Mouse (Mus musculus) adrenal gland, postnatal 10 days (tissue): ENCODE measurements around the gene Nfkbia. TPM values are rescaled to one million over a fixed set of nuclear protein-coding genes. Genes with fewer than 3 reads are reported as not detected.

Experiments used
- DNase-seq: peaks from one replicate; pipeline ENCODE4 v3.0.0; 2021; ENCODE audit warnings: mixed read lengths
- total RNA-seq, 2 experiments: library from RNA; stranded (reverse); gene quantifications; 2 replicates each; pipeline ENCODE4 v1.2.3; 2021

The Nfkbia gene
- total RNA-seq, 2 experiments from 2014 or later, result 83.4 to 91.1 TPM

GRCm38 (mm10) chr12:55490722-55491449 is 1.6 kb downstream of the Nfkbia start:
- DNase-seq, result peak; percentile 53

GRCm38 (mm10) chr12:55489986-55490721 is 2.3 kb downstream of the Nfkbia start:
- no peak for DNase-seq

DNA sequence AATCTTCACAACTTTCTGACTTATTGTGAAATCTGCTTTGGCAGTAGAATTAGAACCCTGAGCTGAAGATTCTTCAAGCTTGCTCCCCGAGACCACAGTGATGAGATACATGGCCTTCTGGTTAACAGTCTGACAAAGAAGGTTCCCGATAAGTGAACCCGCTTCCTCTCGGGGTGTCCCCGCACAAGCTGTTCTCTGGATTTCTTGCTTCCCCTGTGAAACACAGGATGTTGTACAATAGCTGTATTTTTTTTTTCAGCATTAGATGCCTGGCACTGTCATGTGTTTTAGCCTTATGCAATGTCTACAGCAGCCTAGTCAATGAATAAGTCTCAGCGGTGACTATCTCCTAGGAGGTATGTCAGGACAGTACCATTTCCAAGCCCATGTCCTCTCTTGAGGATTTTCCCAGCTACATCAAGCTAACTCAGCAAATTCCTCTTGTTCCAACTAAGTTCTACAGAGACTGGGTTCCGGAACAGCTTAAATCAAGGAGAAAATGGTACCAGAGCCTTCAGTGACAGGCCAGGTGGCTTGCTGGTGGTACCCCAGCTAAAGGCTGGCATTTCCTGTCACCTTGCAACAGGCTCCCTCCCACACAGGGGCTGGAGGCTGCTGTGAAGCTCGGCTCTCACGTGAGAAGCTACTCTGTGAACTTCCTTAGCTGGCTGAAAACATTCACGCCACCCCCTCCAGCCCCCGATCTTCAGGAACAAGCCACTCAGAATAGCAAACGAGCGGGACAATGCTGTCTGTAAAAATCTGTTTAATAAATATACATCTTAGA is 3.6 kb downstream of the Nfkbia start:
- DNase-seq, result peak; percentile 39

DNA sequence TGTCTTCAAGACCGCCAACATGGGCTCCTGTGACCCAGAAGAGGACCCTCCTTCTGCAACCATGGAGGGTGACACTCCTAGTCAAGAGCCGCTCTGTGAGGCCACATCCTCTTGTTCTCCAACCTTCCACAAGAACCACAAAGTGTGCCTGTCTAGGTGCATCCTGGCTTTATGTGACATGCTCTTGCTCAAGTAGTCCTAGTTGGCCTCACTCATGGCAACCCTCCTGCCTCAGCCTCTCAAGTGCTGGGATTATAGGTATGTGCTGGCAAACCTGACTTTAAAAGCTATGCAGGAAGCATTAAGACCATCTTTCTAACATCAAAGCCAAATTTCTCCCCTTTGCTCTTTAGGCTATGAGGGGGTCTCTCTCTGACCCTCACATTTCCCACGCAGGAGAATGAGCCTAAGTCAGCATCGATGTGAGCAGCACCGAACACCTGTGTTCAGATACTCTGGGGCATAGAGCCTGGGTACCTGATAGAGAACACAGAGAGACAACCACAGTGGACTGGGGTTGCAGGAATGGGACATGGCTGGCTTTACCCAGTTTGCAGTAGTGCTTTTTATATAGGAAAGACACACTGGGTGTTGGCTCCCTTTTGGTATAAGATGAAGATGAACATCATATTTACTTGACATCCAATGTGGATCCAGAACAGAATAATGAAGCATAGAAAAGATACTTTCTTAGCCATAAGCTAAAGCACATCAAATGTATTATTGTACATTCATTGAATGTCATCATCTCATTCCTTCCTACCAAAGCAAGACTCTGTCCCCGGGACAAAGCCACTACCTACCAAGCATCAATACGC is 4.4 kb downstream of the Nfkbia start:
- DNase-seq, result no peak

DNA sequence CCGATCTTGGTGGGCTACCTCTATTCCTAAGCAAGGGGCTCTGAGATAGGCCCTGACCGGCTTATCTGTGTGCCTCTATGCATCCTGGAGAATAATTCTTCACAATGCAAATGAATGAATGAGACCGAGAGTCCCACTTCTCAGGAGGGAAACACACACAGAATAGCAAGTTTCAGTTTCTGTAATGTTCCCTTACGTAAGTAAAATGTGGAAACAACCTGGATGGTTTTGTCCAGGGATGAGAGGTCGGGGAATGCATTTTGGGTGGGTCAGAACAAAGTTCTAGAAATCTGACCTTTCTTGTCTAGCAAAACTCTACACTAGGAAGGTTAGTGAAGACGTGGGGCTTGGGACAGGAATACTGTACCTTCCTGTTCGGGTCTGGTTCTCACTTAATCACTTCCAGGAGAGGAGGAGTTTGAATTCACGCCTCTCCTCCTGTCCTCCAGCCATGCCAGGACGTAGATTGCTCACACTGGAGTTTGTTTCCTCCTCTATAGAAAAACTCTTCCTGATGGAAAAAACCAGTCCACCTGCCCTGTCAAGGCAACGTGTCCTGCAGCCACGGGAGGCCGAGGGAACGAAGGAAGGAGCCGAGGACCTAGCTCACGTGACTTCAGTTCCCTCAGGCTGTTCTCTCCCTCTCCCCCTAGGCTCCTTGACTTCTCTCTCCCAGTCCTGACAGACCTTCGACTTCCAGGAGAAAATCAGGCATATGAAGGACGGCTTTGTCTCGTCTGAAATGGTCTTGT is 5.3 kb downstream of the Nfkbia start:
- no peak for DNase-seq

GRCm38 (mm10) chr12:55484800-55485199 is 7.6 kb downstream of the Nfkbia start:
- no peak for DNase-seq

DNA sequence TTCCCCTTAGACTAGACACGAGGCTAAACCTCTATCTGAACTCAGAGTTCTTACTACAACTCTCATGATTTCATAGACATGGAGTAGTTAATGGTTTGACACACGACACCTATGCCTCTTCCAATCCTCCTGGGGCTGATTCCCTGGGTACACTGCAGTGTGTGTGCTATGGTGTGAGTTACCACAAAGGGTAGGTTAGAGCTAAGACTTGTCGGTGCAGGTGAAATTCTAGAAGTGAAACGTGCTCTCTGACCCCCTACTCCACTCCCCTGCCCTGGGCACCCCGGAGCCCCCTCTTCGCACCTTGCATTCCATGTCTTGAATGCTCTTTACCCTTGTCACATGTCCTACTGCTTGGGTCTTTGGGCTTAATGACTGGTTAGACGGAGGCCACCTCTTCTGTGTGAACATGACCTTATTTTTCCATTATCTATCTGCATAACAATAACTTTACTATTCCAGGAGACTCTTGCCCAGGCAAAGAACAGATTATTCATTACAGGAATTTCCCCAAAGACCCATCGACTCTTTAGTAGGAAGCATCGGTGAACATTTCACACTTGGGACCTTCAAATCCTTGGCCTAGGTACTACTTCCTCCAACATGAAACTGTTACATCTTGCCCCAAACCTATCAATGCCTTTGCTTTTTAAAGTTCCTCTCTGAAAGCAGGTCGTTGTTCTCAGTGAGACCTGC is 8.2 kb downstream of the Nfkbia start:
- no peak for DNase-seq

DNA sequence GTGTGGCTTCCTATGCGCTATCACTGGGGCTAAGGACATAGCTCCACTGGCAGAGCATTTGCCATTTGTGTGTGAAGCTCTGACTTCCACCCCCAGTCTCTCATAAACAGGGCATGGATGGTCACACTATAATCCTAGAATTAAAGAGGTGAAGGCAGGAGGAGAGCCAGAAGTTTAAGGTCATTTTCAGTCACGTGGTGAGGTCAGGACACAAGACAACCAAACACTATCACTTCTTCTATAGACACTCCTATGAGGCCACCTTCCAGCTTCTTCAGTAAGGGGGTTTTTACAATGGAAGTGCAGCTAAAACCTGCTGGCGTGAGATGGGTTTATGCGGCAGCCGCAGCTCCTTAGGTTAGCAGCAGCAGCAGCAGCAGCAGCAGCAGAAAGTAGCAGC is 8.9 kb downstream of the Nfkbia start:
- DNase-seq, result no peak

- no peak for DNase-seq
These were observed 9.7 kb downstream of the Nfkbia start for GRCm38 (mm10) chr12:55482732-55483131.

GRCm38 (mm10) chr12:55481739-55482138 is 10.7 kb downstream of the Nfkbia start:
- DNase-seq, result peak; percentile 56

DNA sequence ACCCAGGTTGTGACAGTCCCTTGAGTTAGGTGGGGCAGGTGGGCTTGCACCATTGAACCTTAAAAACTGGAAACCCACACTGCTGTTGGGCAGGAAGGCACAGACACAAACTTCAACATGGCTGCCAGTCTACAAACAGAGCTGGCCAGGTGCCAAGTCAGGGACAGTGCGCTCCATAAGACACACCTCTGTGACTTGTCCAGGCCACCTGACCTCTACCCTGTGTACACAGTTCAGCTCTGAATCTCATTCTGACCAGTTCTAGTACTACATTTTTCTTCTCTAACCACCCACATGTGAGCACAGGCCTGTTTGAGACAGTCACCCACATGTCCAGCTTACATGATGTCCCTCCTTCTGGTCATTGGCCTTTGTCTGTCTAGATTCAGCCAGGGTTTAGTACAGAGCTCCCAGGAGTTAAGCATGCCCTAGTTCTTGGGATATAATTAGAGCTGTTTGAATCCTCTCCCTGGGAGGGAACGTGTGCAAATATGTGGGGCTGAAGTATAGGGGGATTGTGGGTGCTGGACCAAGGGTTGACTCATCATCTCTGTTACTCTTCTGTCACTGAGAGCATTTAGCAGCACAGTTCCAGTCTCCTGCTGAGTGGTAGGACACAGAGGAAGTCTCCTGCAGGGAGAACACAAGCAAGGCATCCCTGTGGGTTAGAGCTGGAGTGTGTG is 11.8 kb downstream of the Nfkbia start:
- DNase-seq, result no peak

DNA sequence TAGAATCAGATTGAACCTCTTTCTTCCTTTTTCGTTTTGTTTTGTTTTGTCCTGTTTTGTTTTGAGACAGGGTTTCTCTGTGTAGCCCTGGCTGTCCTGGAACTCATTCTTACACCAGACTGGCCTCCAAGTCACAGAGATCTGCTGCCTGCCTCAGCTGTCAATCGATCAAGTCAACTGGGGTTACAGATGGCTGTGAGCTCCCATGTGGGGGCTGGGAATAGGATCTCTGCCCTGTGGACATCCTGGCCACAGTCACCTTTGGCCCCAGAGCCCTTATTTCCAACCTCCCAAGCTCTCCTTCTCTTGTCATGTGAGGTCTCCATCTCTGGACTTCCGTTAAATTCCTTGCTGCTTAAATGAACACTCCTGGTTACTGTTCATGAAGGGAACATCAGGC is 13.5 kb downstream of the Nfkbia start:
- no peak for DNase-seq

- DNase-seq, result no peak
These were observed 18.3 kb downstream of the Nfkbia start for GRCm38 (mm10) chr12:55474209-55474583.

GRCm38 (mm10) chr12:55473250-55474208 is 18.9 kb downstream of the Nfkbia start:
- DNase-seq, result peak; percentile 81

- no peak for DNase-seq
These were observed 21.1 kb downstream of the Nfkbia start for GRCm38 (mm10) chr12:55471344-55471743.

GRCm38 (mm10) chr12:55470442-55470841 is 22.0 kb downstream of the Nfkbia start:
- no peak for DNase-seq

- no peak for DNase-seq
These were observed 24.9 kb downstream of the Nfkbia start for GRCm38 (mm10) chr12:55467331-55468180.

DNA sequence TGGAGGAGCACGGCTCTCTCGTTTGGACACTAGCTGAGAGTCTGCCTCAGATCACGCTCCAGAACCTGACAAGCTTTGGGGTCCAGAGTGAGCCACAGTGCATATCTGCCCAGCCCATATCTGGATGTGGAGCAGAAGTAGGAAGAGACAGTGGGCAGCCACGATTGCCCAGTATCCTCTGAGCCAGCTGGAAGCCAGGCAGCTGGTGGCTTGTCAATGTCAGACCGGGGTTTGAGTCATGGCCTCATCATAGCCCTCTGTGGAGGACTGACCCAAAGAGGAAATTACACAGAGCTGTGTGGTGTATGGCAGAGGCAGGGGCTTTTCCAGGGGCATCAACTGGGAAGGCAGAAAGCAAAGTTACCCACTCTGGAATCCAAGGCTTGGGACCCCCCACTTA is 25.6 kb downstream of the Nfkbia start:
- peak; percentile 41 for DNase-seq
